Mouse (Mus musculus) testis, adult 2 months (tissue): ENCODE results near the gene Pld1. TPM values are rescaled to one million over a fixed set of nuclear protein-coding genes. Genes with fewer than 3 reads are reported as not detected.

Source experiments
- H3K27ac ChIP-seq: fragments of 200-500 bp; 2 replicates; pipeline ENCODE4 v1.5.1; 2012; ENCODE audit warnings: low read depth, low read length; ENCODE audit not compliant: control insufficient read depth, insufficient read depth
- H3K27me3 ChIP-seq: fragments of 200-500 bp; 2 replicates; pipeline ENCODE4 v1.6.1; 2012; ENCODE audit warnings: mild to moderate bottlenecking, low read length, moderate library complexity; ENCODE audit not compliant: control insufficient read depth, insufficient read depth
- H3K36me3 ChIP-seq: fragments of 200-500 bp; 2 replicates; pipeline ENCODE4 v1.6.1; 2012; ENCODE audit warnings: mild to moderate bottlenecking, low read length; ENCODE audit not compliant: control insufficient read depth, insufficient read depth
- H3K4me1 ChIP-seq: fragments of 200-500 bp; 2 replicates; pipeline ENCODE4 v1.6.1; 2012; ENCODE audit warnings: low read length; ENCODE audit not compliant: control insufficient read depth, insufficient read depth
- H3K4me3 ChIP-seq: fragments of 200-500 bp; 2 replicates; pipeline ENCODE4 v1.5.1; 2012; ENCODE audit warnings: low read depth, mild to moderate bottlenecking, low read length, moderate library complexity, mixed read lengths; ENCODE audit not compliant: control insufficient read depth
- CTCF ChIP-seq: fragments of 200-500 bp; IDR thresholded peaks from 2 replicates; pipeline ENCODE4 v1.5.1; 2012; ENCODE audit warnings: low read depth, mild to moderate bottlenecking, inconsistent platforms, low read length, moderate library complexity; ENCODE audit not compliant: control insufficient read depth, insufficient read depth, insufficient replicate concordance
- POLR2A ChIP-seq: fragments of 200-500 bp; IDR thresholded peaks from 2 replicates; pipeline ENCODE4 v1.6.1; 2012; ENCODE audit warnings: low read depth, mild to moderate bottlenecking, inconsistent platforms, low read length, moderate library complexity; ENCODE audit not compliant: control insufficient read depth
- polyA plus RNA-seq: library from polyadenylated mRNA; depleted of rRNA; stranded (reverse); fragments of >200 nt; gene quantifications from 2 replicates; pipeline ENCODE4 v1.2.3, GENCODE M21; 2012

Pld1 gene
- polyA plus RNA-seq, 1 experiment, result 1.0 TPM

DNA sequence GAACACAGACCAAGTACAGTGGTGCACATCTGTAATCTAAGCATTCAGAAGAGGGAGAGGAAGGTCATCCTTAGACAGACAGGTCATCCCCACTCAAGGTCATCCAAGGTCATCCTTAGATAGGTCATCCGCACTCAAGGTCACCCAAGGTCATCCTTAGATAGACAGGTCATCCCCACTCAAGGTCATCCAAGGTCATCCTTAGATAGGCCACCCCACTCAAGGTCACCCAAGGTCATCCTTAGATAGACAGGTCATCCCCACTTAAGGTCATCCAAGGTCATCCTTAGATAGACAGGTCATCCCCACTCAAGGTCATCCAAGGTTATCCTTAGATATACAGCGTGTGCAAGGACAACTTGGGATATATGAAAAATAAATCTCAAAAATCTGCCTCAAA is 175.4 kb downstream of the Pld1 start:
- H3K36me3 ChIP-seq, result no peaks in the 10 kb centered on the region
- H3K27me3 ChIP-seq, result no peaks in the 10 kb centered on the region
- H3K27ac ChIP-seq, result no peak overlapping the region
- H3K4me3 ChIP-seq, result no peak overlapping the region
- TF ChIP-seq POLR2A, result no peak
- TF ChIP-seq CTCF, result no peak
- no peaks in the 10 kb centered on the region for H3K4me1 ChIP-seq

DNA sequence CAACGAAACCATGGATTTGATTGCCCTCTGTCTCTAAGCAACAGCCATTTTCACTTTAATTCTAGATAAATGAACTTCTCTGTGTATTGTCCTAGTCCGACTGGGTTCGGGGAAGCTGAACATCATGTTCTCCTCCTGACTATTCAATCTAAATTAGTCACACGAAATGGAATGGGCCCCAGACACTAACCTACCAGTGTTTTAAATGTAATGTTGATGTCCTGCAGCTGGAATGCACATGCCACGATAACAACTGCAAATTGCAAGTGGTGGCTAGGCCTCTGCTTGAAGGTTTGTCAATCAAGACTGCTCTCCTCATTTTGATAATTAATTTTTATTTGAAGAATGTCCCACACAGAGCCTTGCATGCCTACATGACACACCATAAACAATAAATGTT is 203.2 kb downstream of the Pld1 start:
- H3K4me1 ChIP-seq, result no peaks in the 10 kb centered on the region
- no peak overlapping the region for H3K4me3 ChIP-seq
- H3K27ac ChIP-seq, result no peak overlapping the region
- H3K36me3 ChIP-seq, result no peaks in the 10 kb centered on the region
- TF ChIP-seq CTCF (no peak), POLR2A (no peak)
- H3K27me3 ChIP-seq, result no peaks in the 10 kb centered on the region

DNA sequence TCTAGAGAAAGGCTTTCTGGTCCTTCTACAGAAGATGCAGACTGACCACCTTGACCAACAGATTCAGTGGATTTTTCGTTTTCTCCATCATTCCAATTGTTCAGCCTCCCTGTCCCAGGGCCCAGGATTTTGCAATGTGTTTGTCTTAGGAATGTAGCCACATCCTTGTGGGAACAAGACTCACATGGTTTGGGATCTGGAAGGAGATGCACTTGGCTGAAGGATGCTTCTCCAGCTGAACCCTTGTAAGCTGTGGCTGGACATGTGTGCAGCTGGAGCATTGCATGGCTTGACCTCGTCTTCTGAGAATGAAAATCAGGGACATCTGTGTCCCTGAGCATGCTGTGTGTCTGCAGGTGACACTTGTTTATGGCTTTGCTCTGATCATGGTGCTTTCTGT is 203.6 kb downstream of the Pld1 start:
- Histone ChIP-seq H3K27me3 (no peaks in the 10 kb centered on the region), H3K27ac (no peak overlapping the region), H3K4me3 (no peak overlapping the region), H3K4me1 (no peaks in the 10 kb centered on the region), H3K36me3 (no peaks in the 10 kb centered on the region)
- TF ChIP-seq POLR2A (no peak), CTCF (no peak)

DNA sequence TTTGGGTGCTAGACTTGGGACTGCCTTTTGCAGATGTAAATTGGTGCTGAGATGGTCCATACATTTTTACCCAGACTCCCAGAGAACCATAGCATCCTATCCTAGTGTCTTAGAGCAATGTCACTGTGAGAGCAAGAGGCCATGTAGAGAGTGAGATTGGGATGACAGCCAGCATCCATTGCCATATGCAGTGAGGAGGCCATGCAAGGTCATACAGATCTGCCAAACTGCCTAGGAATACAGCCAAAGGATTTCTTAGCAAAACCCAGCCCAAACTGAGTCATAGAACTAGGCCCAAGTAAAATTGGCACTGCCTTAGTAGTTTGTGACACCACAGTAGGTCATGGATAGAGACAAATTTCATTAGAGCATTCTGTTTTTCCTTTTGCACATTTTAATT is 206.2 kb downstream of the Pld1 start:
- Histone ChIP-seq H3K27me3 (no peaks in the 10 kb centered on the region), H3K4me3 (no peak overlapping the region), H3K4me1 (no peaks in the 10 kb centered on the region), H3K36me3 (no peaks in the 10 kb centered on the region), H3K27ac (no peak overlapping the region)
- TF ChIP-seq CTCF (no peak), POLR2A (no peak)

DNA sequence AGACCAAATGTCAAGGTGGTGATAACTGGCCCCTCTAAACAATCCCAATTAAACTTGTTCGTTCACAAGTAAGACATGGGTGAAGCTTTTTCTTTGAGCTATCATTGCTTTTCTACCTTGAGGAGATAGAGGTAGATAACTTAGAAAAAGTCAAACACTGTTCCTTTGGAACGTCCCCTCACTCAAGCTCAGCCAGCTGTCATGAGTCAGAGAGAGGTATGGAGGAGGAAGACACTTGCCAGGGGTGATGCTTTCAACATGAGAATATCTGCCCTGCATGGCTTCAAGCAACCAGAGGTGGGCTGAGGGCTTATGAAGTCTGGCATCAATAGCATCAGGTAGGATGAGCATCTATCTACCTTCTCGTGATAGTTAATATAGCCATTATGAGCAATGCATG is 207.0 kb downstream of the Pld1 start:
- no peak overlapping the region for H3K4me3 ChIP-seq
- H3K27ac ChIP-seq, result no peak overlapping the region
- no peaks in the 10 kb centered on the region for H3K4me1 ChIP-seq
- no peak for TF ChIP-seq POLR2A
- TF ChIP-seq CTCF, result no peak
- no peaks in the 10 kb centered on the region for H3K27me3 ChIP-seq
- no peaks in the 10 kb centered on the region for H3K36me3 ChIP-seq

DNA sequence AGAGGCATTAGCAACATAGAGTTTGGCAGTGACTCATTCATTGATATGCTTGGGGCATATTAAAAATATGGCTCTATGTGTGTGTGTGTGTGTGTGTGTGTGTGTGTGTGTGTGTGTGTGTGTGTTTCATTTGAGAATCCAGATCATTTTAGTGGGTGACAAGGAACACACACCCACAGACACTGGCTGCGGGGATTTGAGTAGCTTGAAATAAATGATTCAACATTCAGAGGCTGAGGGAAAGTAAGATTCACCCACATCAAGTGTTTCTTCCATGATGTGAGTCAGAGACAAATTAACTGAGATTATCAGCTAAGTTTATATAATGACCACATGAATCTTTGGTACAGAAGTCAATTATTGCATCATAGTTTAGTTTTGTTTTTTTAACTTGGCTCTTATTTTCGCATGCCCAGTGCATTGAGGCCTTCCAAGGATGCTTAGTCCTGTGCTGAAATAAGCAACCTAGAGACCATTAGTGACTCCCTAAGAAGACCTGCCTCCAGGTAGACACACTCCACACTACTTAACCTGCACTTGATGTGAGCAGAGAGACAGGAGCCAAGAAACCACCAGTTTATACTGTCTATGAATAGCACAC is 211.3 kb downstream of the Pld1 start:
- Histone ChIP-seq H3K27me3 (no peaks in the 10 kb centered on the region), H3K36me3 (no peaks in the 10 kb centered on the region), H3K4me3 (no peak overlapping the region), H3K4me1 (no peaks in the 10 kb centered on the region), H3K27ac (no peak overlapping the region)
- TF ChIP-seq POLR2A (no peak), CTCF (no peak)

DNA sequence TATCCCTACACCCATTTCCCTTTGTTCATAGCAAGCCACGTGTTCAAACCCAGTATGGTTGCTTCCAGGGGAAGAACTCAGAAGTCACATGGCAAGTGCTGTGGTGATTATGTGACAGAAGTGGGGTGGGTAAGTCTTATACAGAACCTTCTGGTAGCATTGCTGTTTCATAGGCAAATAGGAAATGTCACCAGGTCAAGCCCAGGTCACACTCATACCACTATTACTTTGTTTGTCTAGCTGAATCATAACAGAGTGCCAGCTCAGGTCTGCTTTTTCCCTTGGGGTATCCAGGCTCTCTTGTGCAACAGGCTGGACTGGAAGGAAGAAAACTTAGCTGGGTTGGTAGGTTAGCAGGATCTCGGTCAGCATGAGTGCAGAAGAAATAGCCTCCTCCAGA is 219.5 kb downstream of the Pld1 start:
- Histone ChIP-seq H3K27ac (no peak overlapping the region), H3K4me3 (no peak overlapping the region), H3K36me3 (no peaks in the 10 kb centered on the region), H3K4me1 (no peaks in the 10 kb centered on the region), H3K27me3 (no peaks in the 10 kb centered on the region)
- no peak for TF ChIP-seq POLR2A
- no peak for TF ChIP-seq CTCF

DNA sequence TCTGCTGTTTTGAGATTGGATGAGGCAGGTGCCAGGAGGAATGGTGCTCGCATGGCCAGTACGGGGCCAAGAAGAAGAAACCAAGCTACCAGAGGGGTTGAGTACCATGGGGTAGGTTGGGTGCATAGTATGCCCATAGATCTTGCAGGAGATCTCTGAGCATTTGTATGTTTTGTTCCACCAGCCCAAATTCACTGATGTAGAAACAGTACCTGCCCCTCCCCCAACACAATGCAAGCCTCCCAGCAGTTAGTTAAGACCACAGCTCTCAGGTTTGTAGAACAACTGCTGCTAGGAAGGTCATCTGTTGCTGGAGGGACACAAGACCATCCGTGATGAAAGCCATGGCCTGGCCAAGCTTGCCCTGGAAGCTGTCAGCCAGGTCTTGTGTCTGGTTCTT is 220.4 kb downstream of the Pld1 start:
- Histone ChIP-seq H3K27me3 (no peaks in the 10 kb centered on the region), H3K27ac (no peak overlapping the region), H3K4me3 (no peak overlapping the region), H3K36me3 (no peaks in the 10 kb centered on the region), H3K4me1 (no peaks in the 10 kb centered on the region)
- TF ChIP-seq POLR2A, result no peak
- no peak for TF ChIP-seq CTCF
